Mouse (Mus musculus): ENCODE results near the gene Minos1. TPM values are rescaled to one million over a fixed set of nuclear protein-coding genes. Genes with fewer than 3 reads are reported as not detected.

Minos1 gene
- polyA plus RNA-seq, 1 experiment = 37.7 TPM

- H3K4me3 ChIP-seq (replicated peaks; ENCODE audit: extremely low read depth, low read depth, low read length) = no peak overlapping the region
- 0 out of 2 replicates have a peak, but pooled peaks cover 2% of the 10 kb centered on the region for H3K4me1 ChIP-seq (ENCODE audit: control insufficient read depth, insufficient read depth, low read length)
- DNase-seq = no peak
- TF ChIP-seq POLR2A (IDR thresholded peaks at IDR 0.05; ENCODE audit: borderline replicate concordance, extremely low read depth, low read depth, low read length) (no peak), CTCF (IDR thresholded peaks at IDR 0.05; ENCODE audit: insufficient read depth, low read length) (no peak)
- WGBS = 70% methylated on average over 6 of the region's 6 CpGs
Observed at GRCm38 (mm10) chr4:139151370-139151769, 20.5 kb upstream of the Minos1 start.

- 38% methylated on average over 5 of the region's 5 CpGs for WGBS
- no peak overlapping the region for H3K4me3 ChIP-seq (replicated peaks; ENCODE audit: extremely low read depth, low read depth, low read length)
- no peaks in the 10 kb centered on the region for H3K4me1 ChIP-seq (ENCODE audit: control insufficient read depth, insufficient read depth, low read length)
- DNase-seq = no peak
- TF ChIP-seq CTCF (IDR thresholded peaks at IDR 0.05; ENCODE audit: insufficient read depth, low read length) (no peak), POLR2A (IDR thresholded peaks at IDR 0.05; ENCODE audit: borderline replicate concordance, extremely low read depth, low read depth, low read length) (no peak)
Observed at GRCm38 (mm10) chr4:139146760-139147159, 15.8 kb upstream of the Minos1 start.

- WGBS = 97% methylated on average over 11 of the region's 11 CpGs
- TF ChIP-seq CTCF (IDR thresholded peaks at IDR 0.05; ENCODE audit: insufficient read depth, low read length) = peak; percentile 49
- no peak for TF ChIP-seq POLR2A (IDR thresholded peaks at IDR 0.05; ENCODE audit: borderline replicate concordance, extremely low read depth, low read depth, low read length)
- no peaks in the 10 kb centered on the region for H3K4me1 ChIP-seq (ENCODE audit: control insufficient read depth, insufficient read depth, low read length)
- DNase-seq = no peak
- H3K4me3 ChIP-seq (replicated peaks; ENCODE audit: extremely low read depth, low read depth, low read length) = no peak overlapping the region
Observed at GRCm38 (mm10) chr4:139145156-139145555, 14.2 kb upstream of the Minos1 start.

GRCm38 (mm10) chr4:139144577-139144976, 13.7 kb upstream of the Minos1 start:
- Histone ChIP-seq H3K4me3 (replicated peaks; ENCODE audit: extremely low read depth, low read depth, low read length) (no peak overlapping the region), H3K4me1 (ENCODE audit: control insufficient read depth, insufficient read depth, low read length) (no peaks in the 10 kb centered on the region)
- WGBS = 95% methylated on average over 4 of the region's 4 CpGs
- no peak for TF ChIP-seq POLR2A (IDR thresholded peaks at IDR 0.05; ENCODE audit: borderline replicate concordance, extremely low read depth, low read depth, low read length)
- no peak for DNase-seq

GRCm38 (mm10) chr4:139142985-139143384, 12.1 kb upstream of the Minos1 start:
- 47% methylated on average over 9 of the region's 9 CpGs for WGBS
- TF ChIP-seq POLR2A (IDR thresholded peaks at IDR 0.05; ENCODE audit: borderline replicate concordance, extremely low read depth, low read depth, low read length) (no peak), CTCF (IDR thresholded peaks at IDR 0.05; ENCODE audit: insufficient read depth, low read length) (no peak)
- Histone ChIP-seq H3K4me1 (ENCODE audit: control insufficient read depth, insufficient read depth, low read length) (no peaks in the 10 kb centered on the region), H3K4me3 (replicated peaks; ENCODE audit: extremely low read depth, low read depth, low read length) (no peak overlapping the region)
- DNase-seq = no peak

GRCm38 (mm10) chr4:139141785-139142184, 10.9 kb upstream of the Minos1 start:
- no peak for DNase-seq
- 70% methylated on average over 6 of the region's 6 CpGs for WGBS
- no peak for TF ChIP-seq POLR2A (IDR thresholded peaks at IDR 0.05; ENCODE audit: borderline replicate concordance, extremely low read depth, low read depth, low read length)
- TF ChIP-seq CTCF (IDR thresholded peaks at IDR 0.05; ENCODE audit: insufficient read depth, low read length) = 0 out of 2 replicates have a peak, but pooled peaks have one; percentile 3
- no peak overlapping the region for H3K4me3 ChIP-seq (replicated peaks; ENCODE audit: extremely low read depth, low read depth, low read length)
- no peaks in the 10 kb centered on the region for H3K4me1 ChIP-seq (ENCODE audit: control insufficient read depth, insufficient read depth, low read length)

GRCm38 (mm10) chr4:139140267-139140666, 9.4 kb upstream of the Minos1 start:
- 73% methylated on average over 2 of the region's 2 CpGs for WGBS
- DNase-seq = no peak
- Histone ChIP-seq H3K4me3 (replicated peaks; ENCODE audit: extremely low read depth, low read depth, low read length) (no peak overlapping the region), H3K4me1 (ENCODE audit: control insufficient read depth, insufficient read depth, low read length) (no peaks in the 10 kb centered on the region)
- TF ChIP-seq CTCF (IDR thresholded peaks at IDR 0.05; ENCODE audit: insufficient read depth, low read length) (peak; percentile 66), POLR2A (IDR thresholded peaks at IDR 0.05; ENCODE audit: borderline replicate concordance, extremely low read depth, low read depth, low read length) (no peak)

- 77% methylated on average over 2 of the region's 2 CpGs for WGBS
- no peaks in the 10 kb centered on the region for H3K4me1 ChIP-seq (ENCODE audit: control insufficient read depth, insufficient read depth, low read length)
- TF ChIP-seq CTCF (IDR thresholded peaks at IDR 0.05; ENCODE audit: insufficient read depth, low read length) = no peak
- no peak for TF ChIP-seq POLR2A (IDR thresholded peaks at IDR 0.05; ENCODE audit: borderline replicate concordance, extremely low read depth, low read depth, low read length)
- no peak for DNase-seq
- no peak overlapping the region for H3K4me3 ChIP-seq (replicated peaks; ENCODE audit: extremely low read depth, low read depth, low read length)
Observed at GRCm38 (mm10) chr4:139136011-139136410, 5.1 kb upstream of the Minos1 start.

- peaks cover 2% of the 10 kb centered on the region; the same call in 1 of the 2 replicates for H3K4me1 ChIP-seq (ENCODE audit: control insufficient read depth, insufficient read depth, low read length)
- no peak for DNase-seq
- TF ChIP-seq POLR2A (IDR thresholded peaks at IDR 0.05; ENCODE audit: borderline replicate concordance, extremely low read depth, low read depth, low read length) = no peak
- TF ChIP-seq CTCF (IDR thresholded peaks at IDR 0.05; ENCODE audit: insufficient read depth, low read length) = no peak
- H3K4me3 ChIP-seq (replicated peaks; ENCODE audit: extremely low read depth, low read depth, low read length) = no peak overlapping the region
- 66% methylated on average over 5 of the region's 5 CpGs for WGBS
Observed at GRCm38 (mm10) chr4:139133109-139133508, 2.2 kb upstream of the Minos1 start.

- 87% methylated on average over 14 of the region's 14 CpGs for WGBS
- H3K4me1 ChIP-seq (ENCODE audit: control insufficient read depth, insufficient read depth, low read length) = peaks cover 2% of the 10 kb centered on the region; the same call in 1 of the 2 replicates
- TF ChIP-seq POLR2A (IDR thresholded peaks at IDR 0.05; ENCODE audit: borderline replicate concordance, extremely low read depth, low read depth, low read length) (no peak), CTCF (IDR thresholded peaks at IDR 0.05; ENCODE audit: insufficient read depth, low read length) (no peak)
- DNase-seq = no peak
- H3K4me3 ChIP-seq (replicated peaks; ENCODE audit: extremely low read depth, low read depth, low read length) = no peak overlapping the region
Observed at GRCm38 (mm10) chr4:139131858-139132672, 1.2 kb upstream of the Minos1 start.
